Mouse (Mus musculus): ENCODE data around the gene Macc1.
"Not testable (repeated sequence)": the region's sequence is repeated elsewhere in the genome, so short reads cannot be mapped to it uniquely, and the experiment has no call there.

Macc1 gene

GRCm38 (mm10) chr12:119313970-119314369 is at the start of gene Macc1:
Gene Macc1, plus strand, starts transcription at chr12:119314270.
- DNase-seq (ENCODE audit: low read depth, low spot score), result no peak

GRCm38 (mm10) chr12:119264506-119264905 is 49.6 kb upstream of the Macc1 start:
- no peak for DNase-seq (ENCODE audit: low read depth, low spot score)

GRCm38 (mm10) chr12:119268723-119269122 is 45.3 kb upstream of the Macc1 start:
- no peak for DNase-seq (ENCODE audit: low read depth, low spot score)

GRCm38 (mm10) chr12:119270036-119270435 is 44.0 kb upstream of the Macc1 start:
- DNase-seq (ENCODE audit: low read depth, low spot score), result no peak

- no peak for DNase-seq (ENCODE audit: low read depth, low spot score)
Measured at GRCm38 (mm10) chr12:119271964-119272363, 42.1 kb upstream of the Macc1 start.

GRCm38 (mm10) chr12:119273605-119274004 is 40.5 kb upstream of the Macc1 start:
- no peak for DNase-seq (ENCODE audit: low read depth, low spot score)

- DNase-seq (ENCODE audit: low read depth, low spot score), result no peak
Measured at GRCm38 (mm10) chr12:119276282-119276681, 37.8 kb upstream of the Macc1 start.

- DNase-seq (ENCODE audit: low read depth, low spot score), result no peak
Measured at GRCm38 (mm10) chr12:119291618-119292017, 22.5 kb upstream of the Macc1 start.

GRCm38 (mm10) chr12:119303618-119304017 is 10.5 kb upstream of the Macc1 start:
- no peak for DNase-seq (ENCODE audit: low read depth, low spot score)

GRCm38 (mm10) chr12:119313014-119313763 is 881 bp upstream of the Macc1 start:
- DNase-seq (ENCODE audit: low read depth, low spot score), result no peak

GRCm38 (mm10) chr12:119318799-119319198 is 4.7 kb downstream of the Macc1 start:
- peak; percentile 12 for DNase-seq (ENCODE audit: low read depth, low spot score)

GRCm38 (mm10) chr12:119325400-119325799 is 11.3 kb downstream of the Macc1 start:
- no peak for DNase-seq (ENCODE audit: low read depth, low spot score)

GRCm38 (mm10) chr12:119330644-119331043 is 16.6 kb downstream of the Macc1 start:
- no peak for DNase-seq (ENCODE audit: low read depth, low spot score)

- DNase-seq (ENCODE audit: low read depth, low spot score), result no peak
Measured at GRCm38 (mm10) chr12:119333376-119333775, 19.3 kb downstream of the Macc1 start.

GRCm38 (mm10) chr12:119352579-119352978 is 38.5 kb downstream of the Macc1 start:
- DNase-seq (ENCODE audit: low read depth, low spot score), result not testable (repeated sequence)

- peak; percentile 2 for DNase-seq (ENCODE audit: low read depth, low spot score)
Measured at GRCm38 (mm10) chr12:119357418-119358241, 43.6 kb downstream of the Macc1 start.

- DNase-seq (ENCODE audit: low read depth, low spot score), result no peak
Measured at GRCm38 (mm10) chr12:119358242-119358515, 44.1 kb downstream of the Macc1 start.

- DNase-seq (ENCODE audit: low read depth, low spot score), result no peak
Measured at GRCm38 (mm10) chr12:119365041-119365440, 51.0 kb downstream of the Macc1 start.

GRCm38 (mm10) chr12:119369832-119370231 is 55.8 kb downstream of the Macc1 start:
- no peak for DNase-seq (ENCODE audit: low read depth, low spot score)

- no peak for DNase-seq (ENCODE audit: low read depth, low spot score)
Measured at GRCm38 (mm10) chr12:119372359-119372758, 58.3 kb downstream of the Macc1 start.

- DNase-seq (ENCODE audit: low read depth, low spot score), result no peak
Measured at GRCm38 (mm10) chr12:119376879-119377278, 62.8 kb downstream of the Macc1 start.

GRCm38 (mm10) chr12:119381839-119382238 is 67.8 kb downstream of the Macc1 start:
- DNase-seq (ENCODE audit: low read depth, low spot score), result no peak

GRCm38 (mm10) chr12:119386243-119386642 is 72.2 kb downstream of the Macc1 start:
- no peak for DNase-seq (ENCODE audit: low read depth, low spot score)

All from skeletal muscle tissue, adult 2 months (tissue).